Mouse (Mus musculus) liver, adult 2 months (tissue): ENCODE results near the gene Lrrc15.

Source experiments
- CTCF ChIP-seq: fragments of 200-500 bp; IDR thresholded peaks from 2 replicates; pipeline ENCODE4 v1.5.1; 2011; ENCODE audit warnings: low read depth, low read length, control low read depth
- POLR2A ChIP-seq: fragments of 200-500 bp; IDR thresholded peaks from 2 replicates; pipeline ENCODE4 v1.6.1; 2011; ENCODE audit warnings: low read length, control low read depth; ENCODE audit not compliant: insufficient read depth; ENCODE audit errors: extremely low read depth

DNA sequence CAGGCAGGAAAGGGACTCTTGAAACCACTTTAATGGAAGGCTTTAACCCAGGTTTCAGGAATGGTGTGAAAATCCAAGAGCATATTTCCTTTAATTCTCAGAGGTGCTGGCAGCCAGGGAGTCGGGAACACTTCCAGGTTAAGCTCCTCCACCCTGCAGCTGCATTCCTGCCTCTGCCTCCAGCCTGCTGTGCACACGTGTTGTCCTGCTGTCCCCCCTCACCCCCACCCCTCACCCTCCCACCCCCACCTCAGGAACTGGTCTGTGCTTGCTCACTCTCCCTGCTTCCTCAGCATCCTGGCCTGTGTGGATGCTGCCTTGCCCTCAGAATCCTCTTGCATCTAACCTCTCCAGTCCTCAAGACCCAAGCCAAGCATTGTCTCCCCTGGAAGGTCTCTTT, 41.4 kb downstream of the Lrrc15 start:
- TF ChIP-seq CTCF, result no peak
- no peak for TF ChIP-seq POLR2A
